Mouse (Mus musculus): ENCODE measurements at regions not wholly inside any gene's neighbourhood (a gene's known extent, or its start where the extent isn't known, plus 50 kb on each side); places are given as distances from the start of the nearest gene placed in this dataset.
"Not testable (repeated sequence)": the region's sequence is repeated elsewhere in the genome, so short reads cannot be mapped to it uniquely, and the experiment has no call there.

- H3K4me1 ChIP-seq (ENCODE audit: insufficient read depth): no peaks in the 10 kb centered on the region
- 84% methylated on average over 3 of the region's 3 CpGs for WGBS (ENCODE audit: insufficient replicate concordance)
- H3K9me3 ChIP-seq (ENCODE audit: low read length): no peaks in the 10 kb centered on the region
- H3K4me2 ChIP-seq (ENCODE audit: low read depth, low read length): no peak overlapping the region
- no peak overlapping the region for H3K27ac ChIP-seq (ENCODE audit: low read depth)
- H3K4me3 ChIP-seq (ENCODE audit: low read depth, low read length): no peak overlapping the region
- no peaks in the 10 kb centered on the region for H3K27me3 ChIP-seq (ENCODE audit: insufficient read depth, low read length)
- H3K36me3 ChIP-seq (replicated peaks; ENCODE audit: insufficient read depth, low read length): no peaks in the 10 kb centered on the region
- TF ChIP-seq EP300 (IDR thresholded peaks at IDR 0.05; ENCODE audit: low read depth) (no peak), CTCF (IDR thresholded peaks at IDR 0.05; ENCODE audit: low read depth) (no peak)
- ATAC-seq: no peak
- no peak for DNase-seq
- H3K9ac ChIP-seq (replicated peaks): no peak overlapping the region
These were observed 180.2 kb upstream of the Ift57 start for GRCm38 (mm10) chr16:49518844-49519243.

DNA sequence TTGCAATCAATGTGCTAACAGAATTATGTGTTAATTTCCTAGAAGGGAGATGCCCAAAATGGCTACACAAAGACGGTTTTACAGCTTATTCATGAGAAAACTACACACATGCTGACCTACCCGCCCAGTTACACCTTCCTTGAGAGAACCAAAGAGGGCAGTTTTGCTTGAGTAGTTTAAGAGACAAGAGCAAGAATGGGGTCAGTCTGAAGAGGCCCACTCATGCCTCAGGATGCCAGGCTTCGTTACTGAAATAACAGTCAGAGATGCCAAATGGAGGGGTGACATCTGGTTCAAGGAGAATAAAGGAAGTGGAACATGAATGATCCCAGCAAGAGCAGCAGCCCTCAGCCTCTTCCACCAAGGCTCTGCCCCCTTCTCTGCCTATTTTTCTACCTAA, 178.6 kb upstream of the Ift57 start:
- WGBS (ENCODE audit: insufficient replicate concordance): 63% methylated on average over 3 of the region's 3 CpGs
- Histone ChIP-seq H3K4me1 (ENCODE audit: insufficient read depth) (no peaks in the 10 kb centered on the region), H3K4me2 (ENCODE audit: low read depth, low read length) (no peak overlapping the region), H3K36me3 (replicated peaks; ENCODE audit: insufficient read depth, low read length) (no peaks in the 10 kb centered on the region), H3K27ac (ENCODE audit: low read depth) (no peak overlapping the region), H3K9me3 (ENCODE audit: low read length) (no peaks in the 10 kb centered on the region), H3K9ac (replicated peaks) (no peak overlapping the region), H3K27me3 (ENCODE audit: insufficient read depth, low read length) (no peaks in the 10 kb centered on the region), H3K4me3 (ENCODE audit: low read depth, low read length) (no peak overlapping the region)
- no peak for ATAC-seq
- TF ChIP-seq CTCF (IDR thresholded peaks at IDR 0.05; ENCODE audit: low read depth) (no peak), EP300 (IDR thresholded peaks at IDR 0.05; ENCODE audit: low read depth) (no peak)
- DNase-seq: no peak

DNA sequence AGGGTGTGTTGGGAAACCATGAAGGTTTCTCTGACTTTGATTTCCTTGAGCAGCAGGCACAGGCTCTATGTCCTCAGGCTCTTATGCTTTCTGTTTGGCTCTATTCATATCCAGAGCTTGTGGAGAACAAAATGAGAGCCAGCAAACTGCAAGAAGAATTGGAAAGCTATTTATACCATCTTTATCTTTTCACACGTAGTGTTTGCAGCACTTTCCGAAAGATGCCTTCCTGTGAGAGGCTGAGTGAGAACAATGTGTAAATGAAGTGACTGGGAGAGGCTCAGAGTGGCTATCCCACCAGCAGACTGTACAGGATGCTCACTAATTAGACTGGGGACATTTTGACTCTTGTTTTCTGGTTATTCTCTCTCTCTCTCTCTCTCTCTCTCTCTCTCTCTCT, 177.3 kb upstream of the Ift57 start:
- no peak overlapping the region for H3K4me2 ChIP-seq (ENCODE audit: low read depth, low read length)
- no peak overlapping the region for H3K27ac ChIP-seq (ENCODE audit: low read depth)
- 41% methylated on average over 2 of the region's 2 CpGs for WGBS (ENCODE audit: insufficient replicate concordance)
- no peaks in the 10 kb centered on the region for H3K9me3 ChIP-seq (ENCODE audit: low read length)
- H3K9ac ChIP-seq (replicated peaks): no peak overlapping the region
- no peaks in the 10 kb centered on the region for H3K27me3 ChIP-seq (ENCODE audit: insufficient read depth, low read length)
- DNase-seq (no peak), ATAC-seq (no peak)
- no peak overlapping the region for H3K4me3 ChIP-seq (ENCODE audit: low read depth, low read length)
- TF ChIP-seq EP300 (IDR thresholded peaks at IDR 0.05; ENCODE audit: low read depth) (no peak), CTCF (IDR thresholded peaks at IDR 0.05; ENCODE audit: low read depth) (no peak)
- H3K4me1 ChIP-seq (ENCODE audit: insufficient read depth): no peaks in the 10 kb centered on the region
- H3K36me3 ChIP-seq (replicated peaks; ENCODE audit: insufficient read depth, low read length): no peaks in the 10 kb centered on the region

DNA sequence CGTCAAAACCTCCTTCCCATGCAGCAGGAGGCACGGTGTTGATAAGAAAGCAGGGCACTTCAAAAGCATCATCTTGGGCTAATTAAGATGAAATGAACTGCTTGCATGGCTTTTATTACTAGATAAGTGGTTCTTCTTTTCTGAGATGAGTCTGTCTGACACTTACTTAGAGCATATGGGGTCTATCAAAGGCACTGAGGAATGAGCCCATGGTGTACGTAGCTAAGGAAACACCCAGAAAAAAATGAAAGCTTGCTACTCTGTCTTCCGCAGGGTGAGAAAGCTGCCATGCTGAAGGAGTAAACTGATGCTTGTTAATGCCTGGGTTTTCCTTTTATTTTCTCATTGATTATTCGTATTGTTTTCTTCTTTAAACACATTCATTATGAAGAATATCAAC, 176.5 kb upstream of the Ift57 start:
- ATAC-seq: no peak
- no peak for DNase-seq
- WGBS (ENCODE audit: insufficient replicate concordance): 66% methylated on average over 5 of the region's 5 CpGs
- TF ChIP-seq CTCF (IDR thresholded peaks at IDR 0.05; ENCODE audit: low read depth): no peak
- TF ChIP-seq EP300 (IDR thresholded peaks at IDR 0.05; ENCODE audit: low read depth): no peak
- H3K27ac ChIP-seq (ENCODE audit: low read depth): no peak overlapping the region
- no peak overlapping the region for H3K4me3 ChIP-seq (ENCODE audit: low read depth, low read length)
- H3K4me2 ChIP-seq (ENCODE audit: low read depth, low read length): no peak overlapping the region
- H3K9me3 ChIP-seq (ENCODE audit: low read length): no peaks in the 10 kb centered on the region
- H3K4me1 ChIP-seq (ENCODE audit: insufficient read depth): no peaks in the 10 kb centered on the region
- H3K9ac ChIP-seq (replicated peaks): no peak overlapping the region
- H3K36me3 ChIP-seq (replicated peaks; ENCODE audit: insufficient read depth, low read length): no peaks in the 10 kb centered on the region
- no peaks in the 10 kb centered on the region for H3K27me3 ChIP-seq (ENCODE audit: insufficient read depth, low read length)

DNA sequence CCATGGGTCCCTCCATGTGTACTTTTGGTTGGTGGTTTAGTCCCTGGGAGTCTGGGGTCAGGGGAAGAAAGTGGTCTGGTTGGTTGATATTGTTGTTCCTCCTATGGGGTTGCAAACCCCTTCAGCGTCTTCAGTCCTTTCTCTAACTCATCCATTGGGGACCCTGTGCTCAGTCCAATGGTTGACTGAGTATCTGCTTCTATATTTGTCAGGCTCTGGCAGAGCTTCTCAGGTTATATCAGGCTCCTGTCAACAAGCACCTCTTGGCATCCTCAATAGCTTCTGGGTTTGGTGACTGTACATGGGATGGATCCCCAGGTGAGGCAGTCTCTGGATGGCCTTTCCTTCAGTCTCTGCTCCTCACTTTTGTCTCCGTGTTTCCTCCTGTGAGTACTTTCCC, 170.4 kb upstream of the Ift57 start:
- not testable (repeated sequence) for H3K27ac ChIP-seq (ENCODE audit: low read depth); H3K36me3 ChIP-seq (replicated peaks; ENCODE audit: insufficient read depth, low read length); H3K9ac ChIP-seq (replicated peaks); H3K4me1 ChIP-seq (ENCODE audit: insufficient read depth); H3K27me3 ChIP-seq (ENCODE audit: insufficient read depth, low read length); H3K9me3 ChIP-seq (ENCODE audit: low read length); DNase-seq; ATAC-seq; H3K4me3 ChIP-seq (ENCODE audit: low read depth, low read length); H3K4me2 ChIP-seq (ENCODE audit: low read depth, low read length)
- 50% methylated on average over 2 of the region's 2 CpGs for WGBS (ENCODE audit: insufficient replicate concordance)

DNA sequence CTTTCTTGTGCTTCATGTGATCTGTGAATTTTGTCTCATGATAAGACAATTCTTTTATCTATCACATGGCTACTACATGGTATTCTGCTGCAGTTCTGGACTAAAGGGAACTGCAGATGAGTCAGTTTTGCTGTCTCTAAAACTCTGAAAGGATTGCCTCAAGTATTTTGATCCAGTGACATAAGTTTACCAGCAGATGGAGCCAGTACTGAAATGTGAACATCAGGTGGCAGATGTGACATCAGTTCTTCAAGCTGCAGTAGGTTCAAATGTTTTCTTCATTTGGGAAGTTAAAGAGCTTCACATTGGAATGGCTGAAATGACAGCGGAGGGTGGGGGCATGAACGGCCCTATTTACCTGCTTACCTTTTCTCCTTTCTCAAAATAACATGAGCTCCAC, 170.0 kb upstream of the Ift57 start:
- no peak for DNase-seq
- no peaks in the 10 kb centered on the region for H3K9me3 ChIP-seq (ENCODE audit: low read length)
- WGBS (ENCODE audit: insufficient replicate concordance): 58% methylated on average over 2 of the region's 2 CpGs
- no peak overlapping the region for H3K9ac ChIP-seq (replicated peaks)
- ATAC-seq: no peak
- no peak overlapping the region for H3K4me2 ChIP-seq (ENCODE audit: low read depth, low read length)
- H3K4me1 ChIP-seq (ENCODE audit: insufficient read depth): no peaks in the 10 kb centered on the region
- H3K27me3 ChIP-seq (ENCODE audit: insufficient read depth, low read length): no peaks in the 10 kb centered on the region
- no peaks in the 10 kb centered on the region for H3K36me3 ChIP-seq (replicated peaks; ENCODE audit: insufficient read depth, low read length)
- H3K27ac ChIP-seq (ENCODE audit: low read depth): no peak overlapping the region
- TF ChIP-seq CTCF (IDR thresholded peaks at IDR 0.05; ENCODE audit: low read depth): peak; percentile 60
- TF ChIP-seq EP300 (IDR thresholded peaks at IDR 0.05; ENCODE audit: low read depth): no peak
- H3K4me3 ChIP-seq (ENCODE audit: low read depth, low read length): no peak overlapping the region

GRCm38 (mm10) chr16:49530051-49530450, 169.0 kb upstream of the Ift57 start:
- no peak overlapping the region for H3K27ac ChIP-seq (ENCODE audit: low read depth)
- H3K27me3 ChIP-seq (ENCODE audit: insufficient read depth, low read length): no peaks in the 10 kb centered on the region
- ATAC-seq: no peak
- no peak overlapping the region for H3K9ac ChIP-seq (replicated peaks)
- no peaks in the 10 kb centered on the region for H3K9me3 ChIP-seq (ENCODE audit: low read length)
- WGBS (ENCODE audit: insufficient replicate concordance): 73% methylated on average over 5 of the region's 5 CpGs
- no peaks in the 10 kb centered on the region for H3K4me1 ChIP-seq (ENCODE audit: insufficient read depth)
- DNase-seq: no peak
- H3K4me2 ChIP-seq (ENCODE audit: low read depth, low read length): no peak overlapping the region
- no peaks in the 10 kb centered on the region for H3K36me3 ChIP-seq (replicated peaks; ENCODE audit: insufficient read depth, low read length)
- TF ChIP-seq EP300 (IDR thresholded peaks at IDR 0.05; ENCODE audit: low read depth): no peak
- no peak for TF ChIP-seq CTCF (IDR thresholded peaks at IDR 0.05; ENCODE audit: low read depth)
- H3K4me3 ChIP-seq (ENCODE audit: low read depth, low read length): no peak overlapping the region

Data from liver, postnatal 0 days (tissue).